Mouse (Mus musculus): ENCODE measurements around the gene 2310061I04Rik. TPM values are rescaled to one million over a fixed set of nuclear protein-coding genes. Genes with fewer than 3 reads are reported as not detected.
A peak's percentile ranks its signal among the peaks of the same experiment; 100 is the strongest.

The 2310061I04Rik gene
- polyA plus RNA-seq, 1 experiment from 2014 or later, result 36.6 TPM

- DNase-seq (ENCODE audit: low spot score) (no peak), ATAC-seq (replicated peaks; ENCODE audit: low FRiP score, low read depth) (no peak)
- H3K4me1 ChIP-seq (replicated peaks; ENCODE audit: insufficient read depth, low read length), result 0 out of 2 replicates have a peak, but pooled peaks cover 6% of the 10 kb centered on the region
- no peak for TF ChIP-seq CTCF (IDR thresholded peaks at IDR 0.05; ENCODE audit: low read depth)
- H3K9me3 ChIP-seq (replicated peaks; ENCODE audit: low read length), result no peaks in the 10 kb centered on the region
- no peak overlapping the region for H3K9ac ChIP-seq (ENCODE audit: low read depth, low read length)
- 78% methylated on average over 6 of the region's 6 CpGs for WGBS
- no peak overlapping the region for H3K4me2 ChIP-seq (ENCODE audit: low read length)
- no peak overlapping the region for H3K4me3 ChIP-seq (replicated peaks; ENCODE audit: low read depth, low read length)
- H3K27me3 ChIP-seq (ENCODE audit: insufficient read depth, low read length), result no peaks in the 10 kb centered on the region
- H3K36me3 ChIP-seq (ENCODE audit: insufficient read depth, low read length), result 0 out of 2 replicates have a peak, but pooled peaks cover 4% of the 10 kb centered on the region
- no peak overlapping the region for H3K27ac ChIP-seq
Observed at GRCm38 (mm10) chr17:35874721-35875120, 22.5 kb downstream of the 2310061I04Rik start.

- peak overlapping the region; percentile 33; the same call in 1 of the 2 replicates for H3K4me2 ChIP-seq (ENCODE audit: low read length)
- WGBS, result 29% methylated on average over 21 of the region's 21 CpGs
- H3K9ac ChIP-seq (ENCODE audit: low read depth, low read length), result peak overlapping the region; percentile 19; the same call in 1 of the 2 replicates
- peak; percentile 88 for DNase-seq (ENCODE audit: low spot score)
- 0 out of 2 replicates have a peak, but pooled peaks cover 4% of the 10 kb centered on the region for H3K36me3 ChIP-seq (ENCODE audit: insufficient read depth, low read length)
- TF ChIP-seq CTCF (IDR thresholded peaks at IDR 0.05; ENCODE audit: low read depth), result peak; percentile 96
- no peaks in the 10 kb centered on the region for H3K27me3 ChIP-seq (ENCODE audit: insufficient read depth, low read length)
- no peaks in the 10 kb centered on the region for H3K9me3 ChIP-seq (replicated peaks; ENCODE audit: low read length)
- no peak overlapping the region for H3K4me3 ChIP-seq (replicated peaks; ENCODE audit: low read depth, low read length)
- H3K4me1 ChIP-seq (replicated peaks; ENCODE audit: insufficient read depth, low read length), result 0 out of 2 replicates have a peak, but pooled peaks cover 8% of the 10 kb centered on the region
- H3K27ac ChIP-seq, result no peak overlapping the region
- ATAC-seq (replicated peaks; ENCODE audit: low FRiP score, low read depth), result peak; percentile 52
Observed at GRCm38 (mm10) chr17:35873774-35874519, 23.3 kb downstream of the 2310061I04Rik start.

GRCm38 (mm10) chr17:35870884-35871696 is 26.1 kb downstream of the 2310061I04Rik start:
- Histone ChIP-seq H3K4me3 (replicated peaks; ENCODE audit: low read depth, low read length) (peak overlapping the region; percentile 61; the same call in 1 of the 2 replicates), H3K9ac (ENCODE audit: low read depth, low read length) (0 out of 2 replicates have a peak overlapping the region, but pooled peaks have one; percentile 78), H3K36me3 (ENCODE audit: insufficient read depth, low read length) (0 out of 2 replicates have a peak, but pooled peaks cover 4% of the 10 kb centered on the region), H3K4me2 (ENCODE audit: low read length) (peak overlapping the region; percentile 94), H3K9me3 (replicated peaks; ENCODE audit: low read length) (no peaks in the 10 kb centered on the region), H3K4me1 (replicated peaks; ENCODE audit: insufficient read depth, low read length) (peaks cover 22% of the 10 kb centered on the region), H3K27ac (peak overlapping the region; percentile 96), H3K27me3 (ENCODE audit: insufficient read depth, low read length) (no peaks in the 10 kb centered on the region)
- 73% methylated on average over 8 of the region's 8 CpGs for WGBS
- no peak for ATAC-seq (replicated peaks; ENCODE audit: low FRiP score, low read depth)
- DNase-seq (ENCODE audit: low spot score), result no peak
- TF ChIP-seq CTCF (IDR thresholded peaks at IDR 0.05; ENCODE audit: low read depth), result peak; percentile 64

GRCm38 (mm10) chr17:35870151-35870883 is 26.9 kb downstream of the 2310061I04Rik start:
- Histone ChIP-seq H3K36me3 (ENCODE audit: insufficient read depth, low read length) (0 out of 2 replicates have a peak, but pooled peaks cover 4% of the 10 kb centered on the region), H3K4me1 (replicated peaks; ENCODE audit: insufficient read depth, low read length) (peaks cover 22% of the 10 kb centered on the region), H3K27me3 (ENCODE audit: insufficient read depth, low read length) (no peaks in the 10 kb centered on the region), H3K9ac (ENCODE audit: low read depth, low read length) (peak overlapping the region; percentile 78; the same call in 1 of the 2 replicates), H3K27ac (peak overlapping the region; percentile 96), H3K4me3 (replicated peaks; ENCODE audit: low read depth, low read length) (peak overlapping the region; percentile 61), H3K9me3 (replicated peaks; ENCODE audit: low read length) (no peaks in the 10 kb centered on the region), H3K4me2 (ENCODE audit: low read length) (peak overlapping the region; percentile 94)
- ATAC-seq (replicated peaks; ENCODE audit: low FRiP score, low read depth) (no peak; the same call in 1 of the 2 replicates), DNase-seq (ENCODE audit: low spot score) (peak; percentile 67)
- no peak for TF ChIP-seq CTCF (IDR thresholded peaks at IDR 0.05; ENCODE audit: low read depth)
- WGBS, result 43% methylated on average over 9 of the region's 9 CpGs

GRCm38 (mm10) chr17:35869346-35870067 is 27.7 kb downstream of the 2310061I04Rik start:
- 0 out of 2 replicates have a peak, but pooled peaks have one; percentile 4 for ATAC-seq (replicated peaks; ENCODE audit: low FRiP score, low read depth)
- 3% methylated on average over 7 of the region's 7 CpGs for WGBS

More at GRCm38 (mm10) chr17:35869346-35870067, 27.7 kb downstream of the 2310061I04Rik start:
- DNase-seq (ENCODE audit: low spot score), result peak; percentile 61
- peaks cover 28% of the 10 kb centered on the region for H3K4me1 ChIP-seq (replicated peaks; ENCODE audit: insufficient read depth, low read length)
- H3K27ac ChIP-seq, result peak overlapping the region; percentile 96
- peak overlapping the region; percentile 78 for H3K9ac ChIP-seq (ENCODE audit: low read depth, low read length)
- H3K4me2 ChIP-seq (ENCODE audit: low read length), result peak overlapping the region; percentile 94
- H3K9me3 ChIP-seq (replicated peaks; ENCODE audit: low read length), result no peaks in the 10 kb centered on the region
- H3K36me3 ChIP-seq (ENCODE audit: insufficient read depth, low read length), result 0 out of 2 replicates have a peak, but pooled peaks cover 2% of the 10 kb centered on the region
- no peak for TF ChIP-seq CTCF (IDR thresholded peaks at IDR 0.05; ENCODE audit: low read depth)
- H3K27me3 ChIP-seq (ENCODE audit: insufficient read depth, low read length), result no peaks in the 10 kb centered on the region
- peak overlapping the region; percentile 61 for H3K4me3 ChIP-seq (replicated peaks; ENCODE audit: low read depth, low read length)

Data from kidney, postnatal 0 days (tissue).